Mouse (Mus musculus) cerebellum, adult 2 months (tissue): ENCODE data around the gene Tmppe.

Experiments
- CTCF ChIP-seq: fragments of 200-500 bp; IDR thresholded peaks from 2 replicates; pipeline ENCODE4 v1.5.1; 2011; ENCODE audit warnings: low read depth, mild to moderate bottlenecking, control low read depth, low read length, moderate library complexity, borderline replicate concordance; ENCODE audit not compliant: insufficient read depth
- POLR2A ChIP-seq: fragments of 200-500 bp; IDR thresholded peaks from 2 replicates; pipeline ENCODE4 v1.6.1; 2011; ENCODE audit warnings: low read length, control low read depth, borderline replicate concordance; ENCODE audit not compliant: insufficient read depth

DNA sequence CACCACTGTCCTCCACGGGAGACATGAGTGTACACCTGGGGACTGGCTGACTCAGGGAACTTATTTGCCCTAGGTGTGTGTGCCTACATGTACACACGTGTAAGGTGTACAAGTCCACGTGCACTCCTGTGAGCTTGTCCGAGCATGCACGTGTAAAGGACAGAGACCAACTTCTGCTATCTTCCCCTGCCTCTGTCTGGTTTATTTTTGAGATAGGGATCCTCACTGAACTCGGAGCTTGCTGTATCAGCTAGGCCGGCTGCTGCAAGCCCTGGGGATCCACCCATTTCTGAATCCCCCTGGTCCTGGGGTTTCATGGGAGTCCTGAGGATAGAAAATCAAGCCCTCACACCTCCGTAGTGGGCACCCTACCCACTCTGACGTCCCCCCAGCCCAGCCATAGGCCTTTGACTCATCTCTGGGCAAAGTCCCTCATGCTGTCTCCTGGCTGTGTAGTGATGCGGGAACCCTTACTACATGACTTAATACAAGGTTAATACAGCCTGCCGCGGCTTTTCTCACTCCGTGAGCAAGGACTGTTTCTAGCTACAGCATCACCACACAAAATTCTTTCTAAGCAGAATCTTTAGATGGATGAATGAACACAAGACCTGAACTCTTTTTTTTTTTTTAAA, 48.3 kb downstream of the Tmppe start:
- no peak for TF ChIP-seq POLR2A
- no peak for TF ChIP-seq CTCF
